Mouse (Mus musculus) olfactory bulb, adult 2 months (tissue): ENCODE results near the gene Rxfp2. TPM values are rescaled to one million over a fixed set of nuclear protein-coding genes. Genes with fewer than 3 reads are reported as not detected.

Experiments
- H3K27ac ChIP-seq: fragments of 200-500 bp; 2 replicates; pipeline ENCODE4 v1.5.1; 2012; ENCODE audit warnings: low read depth, low read length; ENCODE audit not compliant: insufficient read depth
- H3K4me1 ChIP-seq: fragments of 200-500 bp; 2 replicates; pipeline ENCODE4 v1.6.1; 2012; ENCODE audit warnings: low read length; ENCODE audit not compliant: control insufficient read depth, insufficient read depth
- H3K4me3 ChIP-seq: fragments of 200-500 bp; 2 replicates; pipeline ENCODE4 v1.5.1; 2012; ENCODE audit warnings: mild to moderate bottlenecking, low read depth, low read length, moderate library complexity; ENCODE audit not compliant: insufficient read depth
- CTCF ChIP-seq: fragments of 200-500 bp; IDR thresholded peaks from 2 replicates; pipeline ENCODE4 v1.5.1; 2012; ENCODE audit warnings: low read depth, mild to moderate bottlenecking, low read length, moderate library complexity; ENCODE audit not compliant: insufficient read depth
- POLR2A ChIP-seq: fragments of 200-500 bp; IDR thresholded peaks from 2 replicates; pipeline ENCODE4 v1.6.1; 2012; ENCODE audit warnings: mild to moderate bottlenecking, low read depth, low read length, moderate library complexity; ENCODE audit not compliant: insufficient read depth
- WGBS: fragments of 180-500 bp; shearing (Covaris S2); methylation state at CpG from one replicate; pipeline ENCODE4 v1.1.7; 2018; 5-methylcytosine and 5-hydroxymethylcytosine counted together
- polyA plus RNA-seq: library from polyadenylated mRNA; stranded (reverse); fragments of >200 nt; gene quantifications from 2 replicates; pipeline ENCODE4 v1.2.4, GENCODE M21; 2012; ENCODE audit warnings: low replicate concordance; ENCODE audit not compliant: missing spikeins, insufficient read depth, insufficient read length

Rxfp2 gene
- polyA plus RNA-seq, 1 experiment, result not detected

DNA sequence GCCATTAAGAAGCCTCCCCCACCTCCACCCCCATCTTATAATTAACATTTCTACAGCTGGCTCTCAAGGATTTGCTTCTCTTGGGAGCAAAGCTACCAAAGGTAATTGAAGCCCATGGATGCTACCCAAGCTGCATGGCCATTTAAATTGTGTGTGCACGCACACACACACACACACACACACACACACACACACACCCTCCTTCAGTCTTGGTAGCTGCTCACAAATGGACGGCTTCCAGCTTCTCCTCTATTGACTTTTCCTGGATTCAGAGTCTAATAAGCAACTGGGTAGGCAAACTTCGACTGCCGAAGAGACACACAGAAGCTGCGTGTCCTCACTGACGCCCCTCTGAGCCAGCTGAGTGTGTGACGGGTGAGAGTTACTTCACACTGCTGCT, 111.7 kb downstream of the Rxfp2 start:
- H3K4me1 ChIP-seq, result peaks cover 11% of the 10 kb centered on the region
- 27% methylated on average over 7 of the region's 7 CpGs for WGBS
- TF ChIP-seq POLR2A, result no peak
- no peak for TF ChIP-seq CTCF
- H3K27ac ChIP-seq, result no peak overlapping the region
- H3K4me3 ChIP-seq, result no peak overlapping the region

DNA sequence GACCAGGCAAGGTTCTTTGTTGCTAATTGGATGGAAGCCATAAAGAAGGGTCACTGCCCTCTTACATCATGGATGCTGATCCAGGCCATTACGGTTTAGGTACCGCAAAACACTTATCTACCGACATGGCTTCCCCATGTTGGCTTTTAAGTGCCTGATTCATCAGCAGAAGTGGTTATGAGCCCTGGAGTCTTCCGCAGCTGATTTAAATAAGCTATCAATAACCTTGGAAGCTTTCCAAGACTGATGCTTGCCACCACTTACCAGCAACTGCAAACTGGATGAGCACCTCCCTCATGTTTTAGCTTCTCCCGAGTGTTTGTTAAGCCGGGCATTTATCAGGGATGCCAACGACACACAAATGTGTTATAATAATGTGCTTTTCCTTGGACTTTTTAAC, 112.7 kb downstream of the Rxfp2 start:
- H3K27ac ChIP-seq, result no peak overlapping the region
- peaks cover 8% of the 10 kb centered on the region; the same call in 1 of the 2 replicates for H3K4me1 ChIP-seq
- 60% methylated on average over 7 of the region's 7 CpGs for WGBS
- H3K4me3 ChIP-seq, result no peak overlapping the region
- no peak for TF ChIP-seq CTCF
- no peak for TF ChIP-seq POLR2A

Other genes with a start within 250 kb of the Rxfp2 start
- not detected in 2 replicates for gene Fry, start 100.0 kb downstream of the Rxfp2 start, polyA plus RNA-seq